Mouse (Mus musculus) liver, adult (tissue): ENCODE measurements around the gene Tmem185b.

ENCODE experiments used
- GATA4 ChIP-seq: IDR thresholded peaks from 2 replicates; pipeline ENCODE4 v1.6.1; 2014; ENCODE audit warnings: mild to moderate bottlenecking, low read length; ENCODE audit not compliant: insufficient replicate concordance

Gene Tmem185b

GRCm38 (mm10) chr1:119519286-119519685 lies 6.7 kb upstream of the Tmem185b start:
- TF ChIP-seq GATA4: no peak

DNA sequence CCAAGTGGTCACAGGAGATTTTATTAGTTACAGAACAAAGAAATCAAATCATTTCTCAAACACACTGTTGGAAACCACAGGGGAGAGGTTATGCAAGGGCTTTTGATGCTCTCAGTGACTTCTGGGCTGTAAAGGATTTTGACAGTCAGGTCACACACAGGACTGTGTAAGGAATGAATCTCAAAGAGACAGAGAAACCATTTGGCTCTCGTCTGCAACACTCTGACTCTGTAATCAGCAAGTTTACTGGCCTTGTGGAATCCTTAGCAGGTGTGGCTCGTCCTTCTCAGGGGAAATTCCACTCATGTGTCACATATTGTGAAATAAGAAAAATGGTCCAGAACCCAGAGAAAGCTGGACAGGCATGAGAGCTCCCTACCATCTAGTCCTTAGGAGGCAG lies 4.9 kb upstream of the Tmem185b start:
- no peak for TF ChIP-seq GATA4

DNA sequence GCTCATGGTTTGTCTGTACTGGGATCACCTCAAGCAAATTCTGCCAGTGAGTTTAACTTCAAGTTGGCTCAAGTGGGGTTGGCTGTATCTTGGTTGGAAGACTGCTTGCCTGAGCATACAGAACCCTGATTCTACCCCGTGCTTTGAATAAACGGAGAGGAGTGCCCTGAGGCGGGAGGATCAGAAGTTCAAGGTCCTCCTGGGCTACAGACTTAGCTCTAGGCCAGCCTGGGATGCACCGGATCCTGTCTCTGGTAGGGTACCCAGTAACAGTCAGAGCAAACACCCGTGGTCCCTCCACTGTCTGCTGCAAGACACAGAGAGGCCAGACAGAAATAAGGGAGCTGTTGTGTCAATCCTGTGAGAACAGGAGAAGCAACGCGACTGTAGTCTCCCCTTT lies 4.3 kb upstream of the Tmem185b start:
- TF ChIP-seq GATA4: no peak

GRCm38 (mm10) chr1:119522726-119523125 lies 3.2 kb upstream of the Tmem185b start:
- no peak for TF ChIP-seq GATA4

DNA sequence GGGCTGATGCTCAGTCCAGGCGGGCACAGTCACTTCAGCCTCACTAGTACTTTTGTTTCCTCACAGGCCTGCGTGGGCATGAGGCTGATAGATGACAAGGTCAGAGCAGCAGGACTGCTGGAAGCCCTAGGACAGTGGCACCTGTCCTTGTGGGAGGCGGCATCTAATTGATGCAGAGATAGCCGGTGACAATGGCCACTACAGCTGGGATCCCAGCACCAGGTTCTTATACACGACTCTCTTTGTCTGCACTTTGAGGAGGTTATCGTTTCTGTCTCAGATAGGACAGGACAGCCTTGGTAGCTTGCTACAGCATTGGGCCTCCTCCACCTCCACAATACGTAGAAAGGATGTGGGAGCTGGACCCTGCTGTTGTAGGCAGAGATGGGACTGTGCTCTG lies 2.6 kb upstream of the Tmem185b start:
- no peak for TF ChIP-seq GATA4

GRCm38 (mm10) chr1:119523826-119524225 lies 2.1 kb upstream of the Tmem185b start:
- TF ChIP-seq GATA4: no peak

DNA sequence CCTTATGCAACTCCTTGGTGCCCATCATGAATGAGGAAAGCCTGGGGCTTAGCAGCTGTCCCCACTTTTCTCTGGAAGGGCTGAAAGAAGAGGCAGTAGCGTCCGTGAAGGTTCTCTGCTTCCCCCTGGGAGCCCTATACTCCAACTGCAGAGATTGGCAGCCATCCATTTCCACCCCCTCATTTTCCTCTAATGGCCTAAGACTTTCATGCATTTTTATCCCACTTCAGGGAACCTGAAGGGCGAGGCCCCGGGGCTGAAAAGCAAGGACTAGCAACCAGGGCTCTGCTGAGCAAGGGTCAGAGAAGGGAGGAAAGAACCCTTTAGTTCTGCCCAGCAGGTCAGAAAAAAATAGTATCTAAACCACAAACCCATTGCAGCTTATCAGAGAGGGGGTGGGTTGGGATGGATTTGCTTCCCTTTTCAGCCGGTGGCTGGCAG lies 936 bp upstream of the Tmem185b start:
- no peak for TF ChIP-seq GATA4

DNA sequence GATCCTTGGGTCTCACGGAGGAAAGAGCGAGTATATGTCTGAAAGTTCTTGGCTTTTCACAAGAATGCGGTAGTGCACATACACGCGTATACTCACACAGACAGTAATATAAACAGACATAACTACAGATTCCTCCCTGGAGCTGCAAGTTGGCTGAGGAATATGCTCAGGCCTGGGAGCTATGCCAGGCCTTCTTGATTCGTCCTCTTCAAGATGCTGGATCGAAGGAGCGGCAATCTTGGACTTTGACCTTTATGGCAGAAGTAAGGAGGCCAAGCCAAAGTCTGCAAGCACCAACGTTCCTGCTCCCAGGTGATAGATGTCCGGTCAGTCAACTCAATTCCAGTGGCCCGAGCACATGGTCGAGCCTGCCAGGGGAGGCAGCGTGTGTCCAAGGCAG lies 5.0 kb downstream of the Tmem185b start:
- TF ChIP-seq GATA4: no peak

- TF ChIP-seq GATA4: no peak
These were observed 6.2 kb downstream of the Tmem185b start for GRCm38 (mm10) chr1:119532165-119532564.

GRCm38 (mm10) chr1:119533093-119533805 lies 7.3 kb downstream of the Tmem185b start:
- no peak for TF ChIP-seq GATA4

DNA sequence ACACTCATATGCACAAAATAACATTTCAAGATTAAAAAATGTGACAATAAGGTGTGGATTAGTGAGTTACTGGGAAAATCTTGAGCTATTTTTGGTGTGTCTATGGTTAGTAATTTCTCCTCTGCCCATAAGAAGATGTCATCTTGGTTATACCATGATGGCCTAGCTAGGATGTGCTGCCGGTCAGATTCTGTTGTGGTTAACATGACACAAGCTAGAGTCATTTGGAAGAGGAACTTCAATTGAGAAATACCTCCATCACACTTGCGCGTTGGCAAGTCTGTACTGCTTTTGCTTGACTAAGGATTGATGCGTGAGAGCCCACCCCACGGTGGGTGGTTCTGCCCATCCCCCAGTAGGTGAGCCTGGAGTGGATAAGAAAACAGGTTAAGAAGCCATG lies 8.4 kb downstream of the Tmem185b start:
- no peak for TF ChIP-seq GATA4

DNA sequence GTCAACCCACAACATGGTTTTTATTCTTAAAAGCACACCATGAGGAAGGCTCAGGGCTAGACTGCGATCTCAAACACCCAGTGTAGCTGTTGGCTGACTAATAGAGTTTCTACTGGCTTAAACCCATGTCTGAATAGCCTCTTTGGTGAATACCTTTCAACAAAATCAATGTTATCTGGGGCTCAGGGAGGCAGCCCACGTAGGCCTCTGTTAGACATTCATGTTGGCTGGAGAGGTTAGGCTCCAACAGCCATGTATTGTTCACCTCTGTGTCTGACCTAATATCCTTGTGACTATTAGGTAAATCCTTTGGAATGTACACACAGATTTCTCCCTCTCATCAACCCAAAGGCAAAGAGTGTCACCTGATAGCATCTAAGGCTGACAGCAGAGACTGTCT lies 10.2 kb downstream of the Tmem185b start:
- no peak for TF ChIP-seq GATA4

DNA sequence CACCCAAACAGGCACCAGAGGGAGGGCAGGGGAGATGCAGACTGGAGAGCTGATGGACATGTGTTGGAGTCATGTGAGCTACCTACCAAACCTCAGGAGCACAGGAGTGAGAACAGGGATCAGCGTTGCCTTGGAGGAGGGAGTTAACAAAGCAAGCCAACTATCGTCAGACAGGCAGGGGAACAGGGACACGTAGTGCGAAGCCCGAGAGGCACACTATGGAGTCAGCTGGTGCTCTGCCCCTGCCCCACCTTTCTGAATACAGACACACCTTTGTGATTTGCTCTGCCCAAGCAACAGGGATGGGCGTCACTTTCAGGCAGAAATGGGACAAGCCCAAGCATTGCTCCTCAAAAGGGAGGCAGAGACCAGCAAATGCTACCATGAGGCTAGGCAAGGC lies 11.7 kb downstream of the Tmem185b start:
- TF ChIP-seq GATA4: no peak

DNA sequence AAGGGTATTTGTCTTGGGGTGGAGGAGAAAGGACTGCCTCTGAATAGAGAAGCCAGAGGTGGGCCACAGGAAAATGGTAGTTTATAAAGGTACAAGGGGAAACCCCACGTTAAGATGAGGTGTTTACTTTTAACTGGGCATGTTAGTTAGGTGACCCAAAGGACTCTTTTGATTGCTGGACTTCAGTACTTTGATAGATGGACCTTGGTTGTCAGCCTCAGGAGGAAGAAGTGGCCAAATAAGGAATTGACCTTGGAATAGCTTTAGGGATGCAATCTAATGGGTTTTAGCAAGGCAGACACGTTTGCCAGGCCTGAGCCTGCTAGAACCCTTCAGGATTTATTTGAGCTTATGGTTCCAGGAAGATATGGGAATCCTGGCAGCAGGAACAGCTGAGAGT lies 13.3 kb downstream of the Tmem185b start:
- TF ChIP-seq GATA4: no peak

- no peak for TF ChIP-seq GATA4
These were observed 15.0 kb downstream of the Tmem185b start for GRCm38 (mm10) chr1:119540836-119541557.

GRCm38 (mm10) chr1:119541570-119541969 lies 15.6 kb downstream of the Tmem185b start:
- TF ChIP-seq GATA4: no peak

DNA sequence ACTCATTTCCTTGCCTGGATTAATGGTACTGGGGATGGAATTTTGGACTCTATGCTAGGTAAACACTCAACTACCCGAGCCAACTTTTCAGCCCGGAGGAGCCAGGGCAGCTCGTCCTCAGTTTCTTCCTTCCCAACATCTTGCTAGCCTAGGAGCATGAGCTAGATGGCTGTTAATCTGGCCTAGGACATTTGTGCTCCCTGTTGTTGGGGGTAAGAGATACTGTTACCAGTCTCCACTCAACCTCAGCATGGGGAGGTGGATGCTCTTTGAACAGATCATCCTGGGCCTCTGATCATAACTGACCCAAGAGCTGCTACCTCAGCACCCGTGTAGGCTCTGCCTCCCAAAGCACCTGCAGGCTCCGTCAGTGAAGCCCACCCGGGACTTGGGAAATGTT lies 17.4 kb downstream of the Tmem185b start:
- no peak for TF ChIP-seq GATA4
